Mouse (Mus musculus): ENCODE results near the gene Gnb5.

GRCm38 (mm10) chr9:75267147-75267546 lies 38.9 kb upstream of the Gnb5 start:
- TF ChIP-seq CTCF (IDR thresholded peaks at IDR 0.05; ENCODE audit: low read depth, low read length) (no peak), POLR2A (IDR thresholded peaks at IDR 0.05; ENCODE audit: extremely low read depth, insufficient read depth, low read length) (no peak)

Data from liver, adult 2 months (tissue).